Mouse (Mus musculus) testis, adult 2 months (tissue): Measurements from ENCODE around the gene Rad51b.

Experiments
- CTCF ChIP-seq: fragments of 200-500 bp; IDR thresholded peaks from 2 replicates; pipeline ENCODE4 v1.5.1; 2012; ENCODE audit warnings: low read depth, mild to moderate bottlenecking, inconsistent platforms, low read length, moderate library complexity; ENCODE audit not compliant: control insufficient read depth, insufficient read depth, insufficient replicate concordance
- POLR2A ChIP-seq: fragments of 200-500 bp; IDR thresholded peaks from 2 replicates; pipeline ENCODE4 v1.6.1; 2012; ENCODE audit warnings: low read depth, mild to moderate bottlenecking, inconsistent platforms, low read length, moderate library complexity; ENCODE audit not compliant: control insufficient read depth

GRCm38 (mm10) chr12:79629945-79630850 lies 333.1 kb downstream of the Rad51b start:
- TF ChIP-seq CTCF = no peak
- TF ChIP-seq POLR2A = no peak
